17 mouse cellular contexts compared by ENCODE assay signal in genomic region chr5:33712550-33712949, GRCm38 (mm10). TPM values are rescaled to one million over a fixed set of nuclear protein-coding genes. Genes with fewer than 3 reads are reported as not detected.
"Had no signal": no experiment of that assay in that cellular context is flagged by ENCODE, and none has a peak within 500 bp of the region (broad histone marks: within the 10 kb centered on the region; RNA-seq: fewer than 3 reads in every experiment).

No protein-coding gene starts in this region.

- H3K27ac ChIP-seq: liver, embryonic 12.5 days; neural tube, embryonic 13.5 days had no signal

- ATAC-seq: intestine, postnatal 0 days; liver, embryonic 12.5 days; midbrain, embryonic 16.5 days had no signal

- H3K27me3 ChIP-seq: limb, embryonic 15.5 days; neural tube, embryonic 13.5 days had no signal

- H3K36me3 ChIP-seq: limb, embryonic 15.5 days; liver, embryonic 12.5 days; neural tube, embryonic 13.5 days had no signal

- H3K9me3 ChIP-seq: limb, embryonic 15.5 days; liver, embryonic 12.5 days; neural tube, embryonic 13.5 days had no signal

- DNase-seq: kidney, adult 8-10 months; kidney, postnatal 25 days; layer of hippocampus, postnatal 36 days; lung, embryonic 14.5 days; lung, postnatal 36 days; retina, postnatal 1 day; right cerebral cortex, postnatal 4 days; spleen, adult 18-20 months; thymus, adult 18-20 months; thymus, postnatal 14 days had no signal

- H3K4me2 ChIP-seq: limb, embryonic 15.5 days; liver, embryonic 12.5 days; lung, embryonic 14.5 days; midbrain, embryonic 11.5 days; neural tube, embryonic 13.5 days had no signal

- H3K9ac ChIP-seq: limb, embryonic 15.5 days; liver, embryonic 12.5 days; lung, embryonic 14.5 days; neural tube, embryonic 13.5 days had no signal

- H3K4me3 ChIP-seq: limb, embryonic 15.5 days; liver, embryonic 12.5 days; neural tube, embryonic 13.5 days had no signal

- H3K4me1 ChIP-seq: liver, embryonic 12.5 days had no signal

RNA-seq across cellular contexts. Expression of gene Fgfr3, which starts 8.9 kb away (rescaled TPM):
- total RNA-seq: megakaryocyte, adult 5-6 weeks had no signal
